Mouse (Mus musculus): ENCODE data around the gene 2700049A03Rik. TPM values are rescaled to one million over a fixed set of nuclear protein-coding genes. Genes with fewer than 3 reads are reported as not detected.
"Not testable (repeated sequence)": the region's sequence is repeated elsewhere in the genome, so short reads cannot be mapped to it uniquely, and the experiment has no call there.

2700049A03Rik gene
- polyA plus RNA-seq (2012; ENCODE audit: insufficient read depth, insufficient read length, low replicate concordance, missing spikeins) = not detected in 2 replicates

DNA sequence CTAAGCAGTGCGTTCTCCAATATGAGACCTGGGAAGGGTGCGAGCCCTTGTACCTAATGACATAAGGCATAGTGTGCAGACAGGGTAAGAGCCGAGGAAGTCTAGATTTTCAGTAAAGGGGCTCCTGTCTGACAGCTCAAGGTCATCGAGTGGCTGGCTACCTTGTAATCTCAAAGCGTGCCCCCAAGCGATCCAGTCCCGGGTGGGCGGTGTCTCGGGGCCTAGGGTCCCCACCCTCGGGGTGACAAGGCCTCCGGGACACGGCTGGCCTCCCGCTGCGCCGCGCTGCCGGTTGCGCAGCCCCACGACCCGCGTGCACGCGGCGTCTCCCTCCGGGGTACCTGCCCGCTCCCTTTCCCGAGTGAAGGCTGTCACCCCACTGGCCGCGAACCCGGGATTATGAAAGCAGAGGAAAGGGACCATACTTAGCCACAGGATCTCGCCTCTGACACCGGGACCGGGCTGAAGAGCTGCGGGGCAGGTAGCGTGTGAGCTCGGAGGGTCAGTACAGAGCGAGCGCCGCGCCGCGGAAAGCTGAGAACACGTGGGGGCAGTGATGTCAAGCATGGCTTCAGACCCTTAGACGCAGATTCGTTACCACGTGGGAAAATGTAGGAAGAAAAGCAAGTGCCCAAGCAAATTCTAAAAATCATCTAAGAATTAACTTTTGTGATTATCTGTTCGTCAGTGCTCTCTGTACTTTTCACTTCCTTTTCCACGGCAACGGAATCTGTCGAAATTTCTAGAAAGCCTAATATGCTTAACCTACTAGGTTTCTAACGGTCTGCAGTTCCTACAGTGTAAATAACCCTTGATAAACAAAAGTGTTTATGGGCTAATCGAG is at the start of gene 2700049A03Rik, which contains the start of gene Timm9:
2700049A03Rik (plus strand) TSS at position 719 of the 844 bp plus-strand sequence.
Timm9 (minus strand) TSS at position 555 of the 844 bp plus-strand sequence.
- WGBS = under 1% methylated on average over 52 of the region's 52 CpGs
- TF ChIP-seq POLR2A (IDR thresholded peaks at IDR 0.05; ENCODE audit: insufficient read depth, low read depth, low read length) (peak; percentile 70), CTCF (IDR thresholded peaks at IDR 0.05; ENCODE audit: insufficient read depth, low read depth, low read length) (no peak)
- H3K4me1 ChIP-seq (ENCODE audit: control insufficient read depth, insufficient read depth, low read length) = peaks cover 15% of the 10 kb centered on the region
- peak within 1 kb of the TSS; percentile 70 for H3K27ac ChIP-seq (ENCODE audit: insufficient read depth, low read depth, low read length)
- peak within 1 kb of the TSS; percentile 91 for H3K4me3 ChIP-seq (ENCODE audit: insufficient read depth, low read depth, low read length)

DNA sequence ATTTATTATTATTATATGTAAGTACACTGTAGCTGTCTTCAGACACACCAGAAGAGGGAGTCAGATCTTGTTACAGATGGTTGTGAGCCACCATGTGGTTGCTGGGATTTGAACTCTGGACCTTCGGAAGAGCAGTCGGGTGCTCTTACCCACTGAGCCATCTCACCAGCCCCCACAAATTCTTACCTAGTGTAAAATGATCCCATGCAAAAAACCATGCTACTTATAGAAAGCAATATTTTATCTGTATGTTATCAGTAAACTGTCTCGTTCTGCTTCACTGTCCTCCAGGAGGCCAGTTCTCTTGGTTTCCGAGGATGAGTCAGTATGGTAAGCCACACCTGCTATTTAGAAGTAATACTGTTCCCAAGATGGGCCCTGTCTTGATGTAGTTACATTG is 32.4 kb upstream of the 2700049A03Rik start:
- H3K4me1 ChIP-seq (ENCODE audit: control insufficient read depth, insufficient read depth, low read length); H3K4me3 ChIP-seq (ENCODE audit: insufficient read depth, low read depth, low read length); H3K27ac ChIP-seq (ENCODE audit: insufficient read depth, low read depth, low read length): not testable (repeated sequence)
- WGBS = 91% methylated on average over 4 of the region's 4 CpGs

DNA sequence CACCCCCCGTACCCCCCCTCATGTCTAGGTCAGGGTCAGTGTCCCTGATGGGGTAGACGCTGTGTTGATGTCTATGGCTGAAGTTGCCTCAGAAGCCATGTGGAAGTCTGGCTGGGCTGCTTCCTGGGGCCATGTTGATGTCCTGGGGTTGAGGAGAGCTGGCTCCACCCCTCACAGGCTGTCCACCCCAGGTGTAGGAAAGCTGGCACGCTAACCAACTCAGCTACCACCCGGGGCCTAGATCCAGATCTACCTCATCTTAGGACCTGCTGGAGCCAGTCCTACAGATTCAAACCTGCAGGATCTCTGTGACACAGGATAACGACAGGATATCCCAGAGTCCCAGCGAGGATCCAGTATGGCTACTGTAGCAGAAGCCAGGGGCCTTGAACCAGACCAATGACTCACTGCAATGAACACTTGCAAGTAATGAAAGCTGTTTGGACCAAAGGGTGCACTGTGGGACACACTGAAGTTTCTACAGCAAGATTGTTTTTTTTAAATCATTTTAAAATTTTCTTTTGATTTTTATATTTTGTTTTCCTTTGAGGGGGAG is 29.4 kb upstream of the 2700049A03Rik start:
- no peak overlapping the region for H3K4me3 ChIP-seq (ENCODE audit: insufficient read depth, low read depth, low read length)
- no peak overlapping the region for H3K27ac ChIP-seq (ENCODE audit: insufficient read depth, low read depth, low read length)
- WGBS = 90% methylated on average over 6 of the region's 6 CpGs
- TF ChIP-seq CTCF (IDR thresholded peaks at IDR 0.05; ENCODE audit: insufficient read depth, low read depth, low read length) (no peak), POLR2A (IDR thresholded peaks at IDR 0.05; ENCODE audit: insufficient read depth, low read depth, low read length) (no peak)
- peaks cover 6% of the 10 kb centered on the region for H3K4me1 ChIP-seq (ENCODE audit: control insufficient read depth, insufficient read depth, low read length)

DNA sequence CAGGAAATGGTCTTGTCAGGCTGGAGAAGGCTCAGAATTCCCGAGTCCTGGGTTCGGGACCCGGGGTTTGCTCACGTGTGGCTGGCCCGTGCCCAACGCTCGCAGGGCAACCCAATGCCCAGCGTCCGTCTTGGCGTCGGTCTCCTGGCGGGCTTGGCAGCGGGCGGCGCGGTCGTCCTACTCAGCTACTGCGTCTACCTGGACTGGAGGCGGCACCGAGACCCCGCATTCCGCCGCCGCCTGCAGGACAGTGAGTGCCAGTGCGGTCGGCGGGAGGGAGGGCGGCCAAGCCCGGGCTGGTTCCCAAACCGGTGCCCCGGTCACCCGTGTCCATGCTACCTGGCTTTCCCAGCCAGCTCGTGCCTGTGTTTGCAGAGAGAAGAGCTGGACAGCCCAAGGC is 25.3 kb upstream of the 2700049A03Rik start, which contains the start of gene Tomm20l:
Tomm20l (plus strand) TSS at position 98 of the 400 bp plus-strand sequence.
- 12% methylated on average over 33 of the region's 33 CpGs for WGBS
- TF ChIP-seq CTCF (IDR thresholded peaks at IDR 0.05; ENCODE audit: insufficient read depth, low read depth, low read length) (no peak), POLR2A (IDR thresholded peaks at IDR 0.05; ENCODE audit: insufficient read depth, low read depth, low read length) (no peak)
- Histone ChIP-seq H3K27ac (ENCODE audit: insufficient read depth, low read depth, low read length) (no peak within 1 kb of the TSS), H3K4me3 (ENCODE audit: insufficient read depth, low read depth, low read length) (no peak within 1 kb of the TSS), H3K4me1 (ENCODE audit: control insufficient read depth, insufficient read depth, low read length) (peaks cover 10% of the 10 kb centered on the region)

DNA sequence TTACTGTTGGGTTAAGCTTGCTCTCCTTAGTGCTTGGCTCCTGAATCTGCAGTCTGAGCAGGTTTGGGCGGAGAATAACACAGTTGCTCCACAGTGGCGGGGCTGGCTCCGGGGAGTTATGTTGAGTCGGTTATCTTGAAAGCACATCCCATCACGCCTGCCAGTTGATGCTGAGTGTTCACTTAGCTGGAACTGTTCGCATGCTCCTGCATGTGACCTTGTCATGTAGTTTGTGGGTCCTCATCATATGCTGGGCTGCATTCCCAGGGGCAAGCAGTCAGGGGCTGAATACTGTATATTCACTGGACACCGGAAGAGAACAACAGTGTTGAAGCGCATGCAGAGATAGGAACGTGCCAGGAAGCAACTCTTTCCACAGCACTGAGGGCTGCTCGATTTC is 23.6 kb upstream of the 2700049A03Rik start:
- WGBS = 85% methylated on average over 10 of the region's 10 CpGs
- no peak for TF ChIP-seq CTCF (IDR thresholded peaks at IDR 0.05; ENCODE audit: insufficient read depth, low read depth, low read length)
- no peak for TF ChIP-seq POLR2A (IDR thresholded peaks at IDR 0.05; ENCODE audit: insufficient read depth, low read depth, low read length)
- peaks cover 10% of the 10 kb centered on the region for H3K4me1 ChIP-seq (ENCODE audit: control insufficient read depth, insufficient read depth, low read length)
- no peak overlapping the region for H3K4me3 ChIP-seq (ENCODE audit: insufficient read depth, low read depth, low read length)
- H3K27ac ChIP-seq (ENCODE audit: insufficient read depth, low read depth, low read length) = no peak overlapping the region

DNA sequence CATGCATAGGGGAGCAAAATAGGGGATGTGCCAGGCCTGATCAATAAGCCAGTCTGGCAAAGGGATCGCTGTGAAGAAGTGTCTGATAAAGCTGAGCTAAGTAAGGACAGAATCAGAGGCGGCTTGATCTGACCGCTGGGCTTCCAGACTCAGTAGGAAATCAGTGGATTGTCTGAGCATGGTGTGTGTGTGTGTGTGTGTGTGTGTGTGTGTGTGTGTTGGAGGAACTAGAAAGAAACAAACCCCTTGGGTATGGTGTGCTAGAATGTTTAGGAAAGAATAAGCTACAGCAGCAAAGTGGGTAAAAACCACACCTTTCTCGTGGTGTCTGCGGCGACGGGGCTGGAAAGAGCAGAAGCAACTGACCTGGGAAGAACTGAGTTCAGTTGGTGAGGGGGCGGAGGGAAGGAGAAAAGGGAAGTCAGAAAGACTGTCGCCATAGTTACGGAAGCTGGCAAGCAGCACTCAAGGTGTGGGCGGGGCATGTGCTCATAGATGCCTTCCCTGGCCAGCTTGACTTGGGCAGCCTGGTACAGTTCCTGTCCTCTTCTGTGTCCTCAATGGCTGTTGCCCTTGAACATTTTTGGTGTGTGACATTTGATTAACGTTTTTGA is 22.9 kb upstream of the 2700049A03Rik start:
- TF ChIP-seq CTCF (IDR thresholded peaks at IDR 0.05; ENCODE audit: insufficient read depth, low read depth, low read length) = no peak
- TF ChIP-seq POLR2A (IDR thresholded peaks at IDR 0.05; ENCODE audit: insufficient read depth, low read depth, low read length) = no peak
- H3K27ac ChIP-seq (ENCODE audit: insufficient read depth, low read depth, low read length) = no peak overlapping the region
- H3K4me1 ChIP-seq (ENCODE audit: control insufficient read depth, insufficient read depth, low read length) = peaks cover 10% of the 10 kb centered on the region
- no peak overlapping the region for H3K4me3 ChIP-seq (ENCODE audit: insufficient read depth, low read depth, low read length)
- WGBS = 17% methylated on average over 12 of the region's 12 CpGs

DNA sequence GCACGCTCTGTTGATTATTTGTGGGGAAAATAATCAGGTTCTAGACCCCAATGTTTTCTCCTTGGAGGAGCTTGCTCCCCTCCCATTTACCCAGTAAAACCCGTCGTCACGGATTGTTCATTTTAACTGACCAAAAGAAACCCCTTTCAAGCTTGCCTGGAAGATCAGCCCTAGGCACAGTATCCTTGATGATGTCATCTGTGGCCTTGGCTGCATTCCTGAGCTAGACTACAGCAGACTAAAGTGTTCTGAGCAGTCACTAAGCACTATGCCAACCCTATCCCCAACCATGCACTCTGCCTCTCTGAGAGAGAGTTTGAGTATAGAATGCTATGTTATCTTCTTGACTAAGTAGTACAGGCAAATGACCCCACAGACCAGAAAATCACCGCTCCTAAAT is 20.2 kb upstream of the 2700049A03Rik start:
- 51% methylated on average over 5 of the region's 5 CpGs for WGBS
- Histone ChIP-seq H3K27ac (ENCODE audit: insufficient read depth, low read depth, low read length) (no peak overlapping the region), H3K4me3 (ENCODE audit: insufficient read depth, low read depth, low read length) (no peak overlapping the region), H3K4me1 (ENCODE audit: control insufficient read depth, insufficient read depth, low read length) (peaks cover 6% of the 10 kb centered on the region)
- no peak for TF ChIP-seq CTCF (IDR thresholded peaks at IDR 0.05; ENCODE audit: insufficient read depth, low read depth, low read length)
- no peak for TF ChIP-seq POLR2A (IDR thresholded peaks at IDR 0.05; ENCODE audit: insufficient read depth, low read depth, low read length)

DNA sequence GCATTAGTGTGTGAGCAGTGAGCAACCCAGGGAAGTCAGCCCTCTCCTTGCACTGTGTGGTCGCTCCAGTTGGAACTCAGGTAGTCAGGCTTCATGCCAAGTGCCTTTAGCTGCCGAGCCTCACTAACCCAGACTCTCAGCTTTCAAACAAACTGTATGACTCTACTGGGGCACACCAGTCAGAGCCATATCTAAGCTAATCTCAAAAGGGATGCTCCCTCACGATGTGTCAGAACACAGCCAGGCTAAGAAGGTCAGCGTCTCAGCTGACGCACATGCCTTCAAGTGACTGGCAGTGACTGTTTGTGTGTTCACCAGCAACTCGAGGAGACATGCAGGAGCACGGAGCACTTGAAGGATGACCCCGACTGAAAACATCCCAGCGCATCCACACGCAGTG is 13.9 kb upstream of the 2700049A03Rik start:
- TF ChIP-seq POLR2A (IDR thresholded peaks at IDR 0.05; ENCODE audit: insufficient read depth, low read depth, low read length) = no peak
- TF ChIP-seq CTCF (IDR thresholded peaks at IDR 0.05; ENCODE audit: insufficient read depth, low read depth, low read length) = no peak
- WGBS = 86% methylated on average over 10 of the region's 10 CpGs
- Histone ChIP-seq H3K4me1 (ENCODE audit: control insufficient read depth, insufficient read depth, low read length) (no peaks in the 10 kb centered on the region), H3K4me3 (ENCODE audit: insufficient read depth, low read depth, low read length) (no peak overlapping the region), H3K27ac (ENCODE audit: insufficient read depth, low read depth, low read length) (no peak overlapping the region)

DNA sequence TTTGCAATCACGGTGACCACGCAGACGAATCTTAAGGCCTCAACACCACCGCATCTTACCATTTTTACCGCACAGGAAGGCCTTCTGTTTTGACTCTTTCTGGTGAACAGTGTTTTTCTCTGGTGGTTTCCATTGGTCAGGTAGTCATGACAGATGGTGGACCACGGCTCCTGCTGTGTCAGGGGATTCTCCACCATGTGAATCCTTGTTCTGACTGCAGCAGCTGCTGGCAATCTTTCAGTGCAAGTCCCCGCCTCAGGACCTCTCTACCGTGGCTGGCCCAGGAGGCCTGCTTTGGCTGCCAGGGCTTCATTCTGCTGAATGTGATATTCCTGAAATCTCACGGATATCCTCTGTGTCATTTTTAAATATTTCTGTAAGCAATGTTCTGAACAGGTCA is 13.4 kb upstream of the 2700049A03Rik start:
- WGBS = 90% methylated on average over 9 of the region's 9 CpGs
- TF ChIP-seq CTCF (IDR thresholded peaks at IDR 0.05; ENCODE audit: insufficient read depth, low read depth, low read length) (no peak), POLR2A (IDR thresholded peaks at IDR 0.05; ENCODE audit: insufficient read depth, low read depth, low read length) (no peak)
- H3K4me1 ChIP-seq (ENCODE audit: control insufficient read depth, insufficient read depth, low read length) = no peaks in the 10 kb centered on the region
- H3K4me3 ChIP-seq (ENCODE audit: insufficient read depth, low read depth, low read length) = no peak overlapping the region
- H3K27ac ChIP-seq (ENCODE audit: insufficient read depth, low read depth, low read length) = no peak overlapping the region

All from olfactory bulb, adult 2 months (tissue).